Mouse (Mus musculus): Measurements from ENCODE around the gene Adam34.
"Not testable (repeated sequence)": the region's sequence is repeated elsewhere in the genome, so short reads cannot be mapped to it uniquely, and the experiment has no call there.

Adam34 gene

DNA sequence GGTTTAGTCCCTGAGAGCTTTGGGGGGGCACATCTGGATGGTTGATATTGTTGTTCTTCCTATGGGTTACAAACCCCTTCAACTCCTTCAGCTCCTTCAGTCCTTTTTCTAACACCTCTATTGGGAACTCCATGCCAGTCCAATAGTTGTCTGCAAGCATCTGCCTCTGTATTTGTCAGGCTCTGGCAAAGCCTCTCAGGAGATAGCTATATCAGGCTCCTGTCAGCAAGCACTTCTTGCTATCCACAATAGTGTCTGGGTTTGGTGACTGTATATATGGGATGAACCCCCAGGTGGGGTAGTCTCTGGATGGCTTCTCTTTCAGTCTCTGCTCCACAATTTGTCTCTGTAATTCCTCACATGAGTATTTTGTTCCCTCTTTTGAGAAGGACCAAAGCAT is at the start of gene Adam34:
Adam34 (minus strand) TSS at position 101 of the 400 bp plus-strand sequence.
- DNase-seq (ENCODE audit: inconsistent ontology term), result no peak

DNA sequence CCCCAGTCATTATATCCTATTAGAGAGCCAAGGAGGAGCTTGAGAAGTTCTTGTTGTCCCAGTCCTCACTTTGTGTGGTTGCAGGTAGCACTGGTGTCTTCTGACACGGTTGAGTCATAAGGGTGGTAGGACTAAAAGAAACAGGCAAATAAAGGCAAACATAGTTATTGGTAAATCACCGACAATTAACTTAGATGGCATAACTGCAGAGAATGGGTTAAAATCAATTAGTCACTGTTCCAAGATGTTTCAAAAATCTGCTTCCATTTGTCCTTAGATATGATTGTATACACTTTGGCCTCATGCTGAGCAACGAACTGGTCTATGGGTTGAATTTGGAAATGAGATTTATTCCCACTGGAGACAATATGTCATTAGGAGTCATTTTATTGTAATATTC is 82.7 kb downstream of the Adam34 start, which contains the start of gene Gm5346:
Gm5346 (minus strand) TSS at position 101 of the 400 bp plus-strand sequence.
- no peak for DNase-seq (ENCODE audit: inconsistent ontology term)

DNA sequence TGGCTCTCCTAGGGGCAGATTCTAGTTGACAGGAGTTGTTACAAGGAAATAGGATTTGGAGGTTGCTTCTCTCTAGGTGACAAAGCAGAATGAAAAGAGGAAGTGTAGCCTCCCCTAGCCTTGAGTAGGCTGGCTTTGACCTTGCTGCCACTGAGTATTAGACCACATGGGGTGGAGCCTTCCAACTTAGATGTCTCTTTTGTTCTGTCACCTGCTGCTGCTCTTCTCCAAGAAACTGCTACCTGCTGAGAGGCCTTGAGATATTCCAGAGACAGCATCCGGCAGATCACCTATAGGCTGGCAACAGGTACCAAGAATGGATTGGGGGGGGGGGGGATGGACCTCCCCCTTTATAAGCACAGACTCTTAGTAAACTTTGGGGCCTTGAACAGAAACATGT is 93.8 kb downstream of the Adam34 start:
- DNase-seq (ENCODE audit: inconsistent ontology term), result no peak

DNA sequence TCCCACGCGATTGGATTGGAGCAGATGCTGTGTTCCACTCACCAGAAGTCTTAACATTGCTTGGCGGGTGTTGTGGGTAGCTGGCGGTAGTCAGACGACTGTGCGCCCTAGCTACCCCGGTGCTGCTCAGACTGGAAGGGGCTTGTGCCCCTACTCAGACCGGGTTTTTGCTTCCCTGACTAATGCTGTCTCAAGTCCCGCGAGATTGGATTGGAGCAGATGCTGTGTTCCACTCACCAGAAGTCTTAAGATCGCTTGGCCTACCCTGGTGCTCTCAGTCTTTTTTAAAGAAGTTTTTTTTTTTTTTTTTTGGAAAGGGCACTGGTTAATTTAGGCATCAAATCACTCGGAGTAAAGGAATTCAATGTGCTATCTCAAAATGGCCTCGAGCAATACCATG is 106.2 kb downstream of the Adam34 start:
- not testable (repeated sequence) for DNase-seq (ENCODE audit: inconsistent ontology term)

DNA sequence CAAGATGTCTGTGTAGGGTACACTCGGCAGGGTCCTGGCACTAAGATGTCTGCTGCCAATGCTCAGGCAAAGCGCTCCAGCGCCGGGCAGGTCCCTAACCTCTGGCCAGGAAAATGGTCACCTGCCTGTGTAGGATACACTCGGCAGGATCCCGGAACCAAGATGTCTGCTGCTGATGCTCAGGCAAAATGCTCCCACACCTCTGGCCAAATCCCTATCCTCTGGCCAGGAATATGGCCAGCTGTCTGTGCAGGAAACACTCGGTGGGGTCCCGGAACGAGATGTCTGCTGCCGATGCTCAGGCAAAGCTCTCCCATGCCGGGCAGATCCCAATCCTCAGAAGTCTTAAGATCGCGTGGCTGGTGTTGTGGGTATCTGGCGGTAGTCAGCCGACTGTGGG is 106.7 kb downstream of the Adam34 start:
- not testable (repeated sequence) for DNase-seq (ENCODE audit: inconsistent ontology term)

Data from Muller cell, postnatal 12 days (primary cell).